Mouse (Mus musculus) thymus, postnatal 10 days (tissue): Measurements from ENCODE around the gene Slc25a33.

Source experiments
- DNase-seq, 2 experiments: peaks; one replicate each; pipeline ENCODE4 v3.0.0; 2021; ENCODE audit warnings: low spot score in 2 of 2

Slc25a33 gene

GRCm38 (mm10) chr4:149725661-149726350, 48.3 kb downstream of the Slc25a33 start:
- DNase-seq, result peak; percentile 44 to 70

DNA sequence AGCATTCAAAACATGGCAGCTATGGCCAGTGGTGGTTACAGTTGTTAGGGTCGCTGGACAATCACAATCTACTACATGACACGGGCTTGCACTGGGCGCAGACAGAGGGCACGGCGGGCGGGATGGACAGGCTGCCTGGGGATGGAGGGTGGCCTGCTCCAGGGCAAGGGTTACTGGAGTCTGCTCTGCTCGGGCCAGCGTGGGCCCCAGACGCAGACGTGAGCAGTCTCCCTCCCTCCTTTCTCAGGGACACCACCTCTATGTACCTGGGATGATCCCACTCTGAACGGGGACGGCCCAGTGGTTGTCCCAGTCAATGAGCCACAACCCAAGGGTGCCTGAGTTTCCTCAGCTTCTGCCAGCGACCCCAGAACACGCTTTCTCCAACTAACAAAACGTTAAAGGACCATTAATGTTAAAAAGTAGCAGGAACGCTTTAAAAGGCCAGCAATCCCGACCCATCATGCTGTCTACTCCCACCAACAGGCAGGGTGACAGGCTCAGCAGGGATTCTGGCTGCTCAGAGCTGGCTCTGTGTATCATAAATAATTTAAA, 49.1 kb downstream of the Slc25a33 start:
- no peak for DNase-seq

- DNase-seq, result peak in 1 of 2 experiments; percentile 59
Observed at GRCm38 (mm10) chr4:149723855-149724731, 50.0 kb downstream of the Slc25a33 start.

DNA sequence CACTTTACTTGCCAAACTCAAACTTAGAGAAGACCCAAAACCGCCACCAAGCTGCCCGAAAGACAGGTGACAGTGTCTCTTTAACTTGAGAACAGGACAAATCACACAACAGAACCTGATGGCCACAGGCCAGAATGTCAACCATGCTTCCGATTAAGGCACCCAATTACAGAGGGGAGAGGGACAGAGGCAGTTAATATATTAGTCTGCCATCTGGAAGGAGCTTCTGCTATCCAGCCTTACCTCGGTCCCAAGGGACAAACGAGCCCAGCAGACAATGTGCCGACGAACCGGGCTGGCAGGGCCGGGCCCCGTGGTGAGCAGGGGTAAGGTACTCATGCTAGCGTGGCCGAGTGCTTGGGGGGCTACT, 51.1 kb downstream of the Slc25a33 start:
- no peak for DNase-seq

GRCm38 (mm10) chr4:149722104-149723020, 51.7 kb downstream of the Slc25a33 start:
- no peak for DNase-seq

DNA sequence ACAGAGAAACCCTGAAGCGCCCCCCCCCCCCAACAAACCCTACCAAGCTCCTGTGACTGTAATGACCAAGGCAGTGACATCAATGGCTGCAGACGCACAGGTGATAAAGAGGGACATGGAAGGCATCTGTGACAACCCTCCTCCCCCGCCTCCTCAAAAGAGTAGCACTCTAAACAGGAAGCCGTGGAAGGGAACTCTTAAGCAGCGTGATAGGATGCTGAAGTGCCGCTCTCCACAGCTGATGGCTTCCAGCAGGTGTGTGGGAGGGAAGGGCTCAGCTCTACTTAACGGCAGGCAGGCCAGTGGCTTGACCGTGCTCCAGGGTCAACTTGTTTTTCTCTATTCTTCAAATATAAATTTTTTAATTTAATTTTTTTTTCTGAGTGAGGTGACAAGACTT, 52.9 kb downstream of the Slc25a33 start:
- DNase-seq, result no peak

GRCm38 (mm10) chr4:149719686-149720085, 54.4 kb downstream of the Slc25a33 start:
- peak in 1 of 2 experiments; percentile 46 for DNase-seq

GRCm38 (mm10) chr4:149714542-149714941, 59.5 kb downstream of the Slc25a33 start:
- DNase-seq, result no peak

- peak in 1 of 2 experiments; percentile 47 for DNase-seq
Observed at GRCm38 (mm10) chr4:149711955-149712354, 62.1 kb downstream of the Slc25a33 start.

GRCm38 (mm10) chr4:149711485-149711884, 62.6 kb downstream of the Slc25a33 start:
- DNase-seq, result no peak

GRCm38 (mm10) chr4:149710510-149710909, 63.6 kb downstream of the Slc25a33 start:
- DNase-seq, result peak; percentile 70 to 75

GRCm38 (mm10) chr4:149705941-149706340, 68.1 kb downstream of the Slc25a33 start:
- no peak for DNase-seq

- DNase-seq, result no peak
Observed at GRCm38 (mm10) chr4:149705298-149705697, 68.8 kb downstream of the Slc25a33 start.

DNA sequence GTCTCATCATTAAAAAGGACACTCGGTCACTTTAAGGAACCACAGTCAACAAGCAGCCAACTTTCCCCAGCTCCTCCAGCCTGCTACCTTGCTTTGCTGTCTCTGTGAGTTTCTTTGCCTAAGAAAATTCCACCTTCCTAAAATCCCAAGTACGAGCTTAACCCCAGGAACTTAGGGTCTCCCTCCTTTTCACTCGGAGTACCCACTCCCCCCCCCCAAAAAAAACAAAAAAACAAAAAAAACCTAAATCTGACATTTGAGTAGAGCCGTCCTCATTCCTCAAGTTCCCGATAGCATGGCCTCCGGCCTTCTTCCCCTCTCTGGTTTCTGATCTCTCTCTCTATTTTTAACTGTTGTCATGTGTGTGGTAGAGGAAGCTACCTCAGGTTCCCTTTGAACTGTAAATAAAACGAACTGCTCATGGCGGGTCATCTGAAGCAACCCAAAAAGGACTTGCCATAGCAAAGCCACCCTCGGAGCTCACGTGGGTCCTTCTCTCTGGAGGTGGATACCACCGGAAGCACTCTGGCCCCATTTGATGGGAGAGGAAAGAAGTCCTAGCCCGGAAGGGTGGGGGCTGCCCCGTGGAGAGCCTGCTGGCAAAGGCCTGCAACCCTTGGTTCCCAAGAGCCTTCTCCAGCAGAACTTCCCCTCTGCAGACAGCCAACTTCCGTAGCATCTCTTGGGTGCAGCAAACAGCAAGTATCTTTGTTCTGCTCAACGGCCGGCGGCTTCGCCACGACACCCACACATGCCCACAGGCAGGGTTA, 71.7 kb downstream of the Slc25a33 start, which contains the start of gene Pik3cd:
TSS of gene Pik3cd (minus strand) at position 362 of the 770 bp plus-strand sequence.
- DNase-seq, result peak; percentile 39 to 46

- DNase-seq, result peak; percentile 66 to 71
Observed at GRCm38 (mm10) chr4:149701426-149702209, 72.5 kb downstream of the Slc25a33 start.

GRCm38 (mm10) chr4:149699953-149700352, 74.1 kb downstream of the Slc25a33 start:
- DNase-seq, result no peak

- peak; percentile 66 to 72 for DNase-seq
Observed at GRCm38 (mm10) chr4:149698197-149698821, 75.8 kb downstream of the Slc25a33 start.

- DNase-seq, result peak; percentile 65
Observed at GRCm38 (mm10) chr4:149697506-149698196, 76.4 kb downstream of the Slc25a33 start.
